ENCODE assay signal across 8 mouse cellular contexts in the genomic region with DNA sequence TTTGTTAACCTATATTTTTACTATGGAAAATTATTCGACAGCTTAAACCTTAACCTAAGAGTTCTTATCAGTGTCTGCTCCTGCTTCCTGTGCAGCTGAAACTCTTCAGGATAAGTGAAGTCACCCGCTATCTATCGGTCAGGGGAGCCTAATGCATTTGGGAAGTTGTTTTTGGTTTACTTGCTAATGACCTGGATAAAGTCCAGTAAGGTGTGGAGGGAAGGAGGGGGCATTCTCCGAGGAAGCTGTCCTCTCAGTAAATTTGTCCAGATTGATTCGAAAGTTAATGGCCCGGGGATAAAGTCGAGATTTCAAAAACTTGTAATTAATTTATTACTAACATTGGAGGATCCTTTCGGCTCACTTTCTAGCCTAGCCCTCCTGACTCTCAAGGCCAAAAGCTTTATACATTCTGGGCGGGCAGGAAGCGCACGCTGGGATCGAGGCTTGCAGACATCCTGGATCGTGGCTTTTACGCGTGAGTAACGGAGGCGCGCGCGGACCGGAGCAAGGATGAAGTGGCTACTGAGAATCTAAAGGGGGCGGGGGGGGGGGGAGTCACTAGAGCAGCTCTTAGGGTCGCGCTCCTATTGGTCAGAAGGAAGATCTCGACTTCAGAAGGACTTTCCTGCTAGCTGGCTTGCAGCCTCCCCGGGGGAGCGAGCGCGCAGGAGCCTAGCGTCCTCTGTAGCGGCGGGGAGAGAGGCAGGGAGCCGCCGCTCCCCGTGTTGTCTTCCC. TPM values are rescaled to one million over a fixed set of nuclear protein-coding genes. Genes with fewer than 3 reads are reported as not detected.
DNase-seq lines count a peak whose midpoint lies in the region; ATAC-seq and TF ChIP-seq lines count a peak whose summit lies in the region.

No protein-coding gene starts in this region.

- peak overlapping the region; percentile 81 for H3K9ac ChIP-seq in embryonic facial prominence, embryonic 14.5 days (ENCODE audit: low read depth, low read length)
- H3K9ac ChIP-seq in heart, embryonic 14.5 days (ENCODE audit: low read length): peak overlapping the region; percentile 87
- H3K9ac ChIP-seq in kidney, postnatal 0 days (ENCODE audit: low read depth, low read length): peak overlapping the region; percentile 54
- H3K9ac ChIP-seq in neural tube, embryonic 13.5 days: peak overlapping the region; percentile 80

- peak; percentile 84 for ATAC-seq in embryonic facial prominence, embryonic 14.5 days (ENCODE audit: low read depth)
- ATAC-seq in heart, embryonic 14.5 days (ENCODE audit: insufficient number of reproducible peaks, insufficient read depth, low FRiP score, low read depth): peak; percentile 74
- ATAC-seq in kidney, postnatal 0 days (replicated peaks; ENCODE audit: low FRiP score, low read depth): peak; percentile 64; the same call in 1 of the 2 replicates
- ATAC-seq in neural tube, embryonic 13.5 days (ENCODE audit: low read depth): peak; percentile 80

- no peaks in the 10 kb centered on the region for H3K36me3 ChIP-seq in embryonic facial prominence, embryonic 14.5 days (ENCODE audit: control insufficient read depth, insufficient read depth, low read length)
- no peaks in the 10 kb centered on the region for H3K36me3 ChIP-seq in heart, embryonic 14.5 days (ENCODE audit: control insufficient read depth, insufficient read depth, low read length)
- H3K36me3 ChIP-seq in kidney, postnatal 0 days (ENCODE audit: insufficient read depth, low read length): no peaks in the 10 kb centered on the region
- H3K36me3 ChIP-seq in neural tube, embryonic 13.5 days: no peaks in the 10 kb centered on the region

- peak overlapping the region; percentile 89 for H3K27ac ChIP-seq in embryonic facial prominence, embryonic 14.5 days (replicated peaks; ENCODE audit: low read depth, low read length)
- H3K27ac ChIP-seq in heart, embryonic 14.5 days (replicated peaks in 1 of 2; ENCODE audit: control insufficient read depth in 1 of 2, insufficient read depth in 1 of 2, low read depth in 2 of 2, low read length in 2 of 2): peak overlapping the region; percentile 96 to 97
- H3K27ac ChIP-seq in kidney, postnatal 0 days: peak overlapping the region; percentile 90
- peak overlapping the region; percentile 89 for H3K27ac ChIP-seq in neural tube, embryonic 13.5 days (replicated peaks)

- peak; percentile 87 for DNase-seq in 416B (ENCODE audit: low read depth)
- DNase-seq in adrenal gland, postnatal 4 days (ENCODE audit: low spot score in 2 of 2): peak; percentile 8 to 21
- peak; percentile 87 for DNase-seq in embryonic facial prominence, embryonic 14.5 days (ENCODE audit: low spot score)
- peak; percentile 80 for DNase-seq in kidney, postnatal 0 days (ENCODE audit: low spot score)
- DNase-seq in lung, adult 18-20 months: peak; percentile 32 to 47
- DNase-seq in testis, postnatal 14 days (ENCODE audit: low spot score): peak; percentile 44

- H3K4me3 ChIP-seq in embryonic facial prominence, embryonic 14.5 days (ENCODE audit: low read depth, low read length): peak overlapping the region; percentile 65
- H3K4me3 ChIP-seq in heart, embryonic 14.5 days (ENCODE audit: control insufficient read depth in 1 of 2, insufficient read depth in 1 of 2, low read depth in 1 of 2, low read length in 2 of 2): peak overlapping the region; percentile 56 to 98
- H3K4me3 ChIP-seq in kidney, postnatal 0 days (replicated peaks; ENCODE audit: low read depth, low read length): peak overlapping the region; percentile 68
- H3K4me3 ChIP-seq in neural tube, embryonic 13.5 days: peak overlapping the region; percentile 67

- no peaks in the 10 kb centered on the region for H3K27me3 ChIP-seq in embryonic facial prominence, embryonic 14.5 days (replicated peaks; ENCODE audit: control insufficient read depth, insufficient read depth, low read length)
- no peaks in the 10 kb centered on the region for H3K27me3 ChIP-seq in heart, embryonic 14.5 days (ENCODE audit: control insufficient read depth, insufficient read depth, low read length)
- no peaks in the 10 kb centered on the region for H3K27me3 ChIP-seq in kidney, postnatal 0 days (ENCODE audit: insufficient read depth, low read length)
- peaks cover 9% of the 10 kb centered on the region for H3K27me3 ChIP-seq in neural tube, embryonic 13.5 days

- H3K4me1 ChIP-seq in embryonic facial prominence, embryonic 14.5 days (ENCODE audit: control insufficient read depth, insufficient read depth, low read length): no peaks in the 10 kb centered on the region
- 0 out of 4 replicates have a peak, but pooled peaks cover 0 to 3% of the 10 kb centered on the region in 2 experiments for H3K4me1 ChIP-seq in heart, embryonic 14.5 days (ENCODE audit: control insufficient read depth in 2 of 2, insufficient read depth in 2 of 2, low read length in 2 of 2)
- no peaks in the 10 kb centered on the region for H3K4me1 ChIP-seq in kidney, postnatal 0 days (replicated peaks; ENCODE audit: insufficient read depth, low read length)
- H3K4me1 ChIP-seq in neural tube, embryonic 13.5 days (replicated peaks): peaks cover 9% of the 10 kb centered on the region; the same call in 1 of the 2 replicates

- H3K9me3 ChIP-seq in embryonic facial prominence, embryonic 14.5 days (ENCODE audit: control insufficient read depth, low read length): no peaks in the 10 kb centered on the region
- no peaks in the 10 kb centered on the region for H3K9me3 ChIP-seq in heart, embryonic 14.5 days (ENCODE audit: control insufficient read depth, low read length)
- no peaks in the 10 kb centered on the region for H3K9me3 ChIP-seq in kidney, postnatal 0 days (replicated peaks; ENCODE audit: low read length)
- no peaks in the 10 kb centered on the region for H3K9me3 ChIP-seq in neural tube, embryonic 13.5 days

- peak overlapping the region; percentile 76 for H3K4me2 ChIP-seq in embryonic facial prominence, embryonic 14.5 days (ENCODE audit: low read depth, low read length)
- H3K4me2 ChIP-seq in heart, embryonic 14.5 days (ENCODE audit: low read length): peak overlapping the region; percentile 64
- peak overlapping the region; percentile 79 for H3K4me2 ChIP-seq in kidney, postnatal 0 days (ENCODE audit: low read length)
- H3K4me2 ChIP-seq in neural tube, embryonic 13.5 days: peak overlapping the region; percentile 82

- TF ChIP-seq CTCF in kidney, postnatal 0 days (IDR thresholded peaks at IDR 0.05; ENCODE audit: low read depth): no peak

- 3% methylated on average over 34 of the region's 35 CpGs for WGBS in embryonic facial prominence, embryonic 14.5 days
- under 1% methylated on average over 35 of the region's 35 CpGs for WGBS in heart, embryonic 14.5 days
- WGBS in kidney, postnatal 0 days: 2% methylated on average over 35 of the region's 35 CpGs
- 2% methylated on average over 34 of the region's 35 CpGs for WGBS in neural tube, embryonic 13.5 days

RNA-seq across cellular contexts. Expression of a gene that starts 19.6 kb away (rescaled TPM):
- total RNA-seq in adrenal gland, postnatal 4 days (2021): 10 to 100 TPM; 80.2 to 88.7 TPM
- polyA plus RNA-seq in embryonic facial prominence, embryonic 14.5 days (2014; fragmentation: Nextera tagmentation; extraction: Ambion mirVana): 195 and 224 TPM in 2 replicates
- 112 and 114 TPM in 2 replicates for polyA plus RNA-seq in heart, embryonic 14.5 days (2014; fragmentation: Nextera tagmentation; extraction: Ambion mirVana)
- 51.8 and 55.1 TPM in 2 replicates for polyA plus RNA-seq in kidney, postnatal 0 days (2015; fragmentation: Nextera tagmentation; extraction: Ambion mirVana)
- polyA plus RNA-seq in neural tube, embryonic 13.5 days (2015; fragmentation: Nextera tagmentation; extraction: Ambion mirVana): 31.6 and 43.4 TPM in 2 replicates

Comparison
In these comparisons a context has a peak if more than half of its experiments do, and no peak if none do; other contexts are left out.
1. Peak in every context shown above with its lines: DNase-seq, ATAC-seq, H3K4me3 ChIP-seq and H3K27ac ChIP-seq.
2. DNase-seq: peak in every context shown above with its lines; median percentile 87 in 416B; 87 in embryonic facial prominence, embryonic 14.5 days; 80 in kidney, postnatal 0 days; 44 in testis, postnatal 14 days; 40 in lung, adult 18-20 months; 14 in adrenal gland, postnatal 4 days.